Mouse (Mus musculus) left cerebral cortex, adult 18-20 months (tissue): ENCODE data around the gene Krtap4-6. TPM values are rescaled to one million over a fixed set of nuclear protein-coding genes. Genes with fewer than 3 reads are reported as not detected.

Source experiments
- total RNA-seq, 2 experiments: library from RNA; stranded (reverse); gene quantifications; 2 replicates each; pipeline ENCODE4 v1.2.3; 2021

Gene Krtap4-6
- total RNA-seq, 2 experiments from 2014 or later: not detected

Other genes with a start within 250 kb of the Krtap4-6 start
- 10 to 100 TPM; 10.8 to 12.0 TPM for gene Krt12, start 243.7 kb downstream of the Krtap4-6 start, total RNA-seq
- gene Krt20, start 227.8 kb downstream of the Krtap4-6 start, total RNA-seq: not detected
- gene Krt23, start 172.8 kb downstream of the Krtap4-6 start, total RNA-seq: not detected
- not detected for gene Krt39, start 144.6 kb downstream of the Krtap4-6 start, total RNA-seq
- not detected for gene Krt40, start 122.8 kb downstream of the Krtap4-6 start, total RNA-seq
- not detected for gene Krtap3-3, start 115.1 kb downstream of the Krtap4-6 start, total RNA-seq
- gene Krtap3-2, start 109.1 kb downstream of the Krtap4-6 start, total RNA-seq: not detected
- gene Gm11939, start 106.5 kb downstream of the Krtap4-6 start, total RNA-seq: not detected
- not detected for gene Krtap3-1, start 99.3 kb downstream of the Krtap4-6 start, total RNA-seq
- gene Krtap1-5, start 84.9 kb downstream of the Krtap4-6 start, total RNA-seq: not detected
- not detected for gene Krtap1-4, start 82.3 kb downstream of the Krtap4-6 start, total RNA-seq
- not detected for gene Krtap1-3, start 74.6 kb downstream of the Krtap4-6 start, total RNA-seq
- not detected for gene Krtap9-3, start 67.9 kb downstream of the Krtap4-6 start, total RNA-seq
- not detected for gene Gm11938, start 62.7 kb downstream of the Krtap4-6 start, total RNA-seq
- gene Gm11937, start 55.8 kb downstream of the Krtap4-6 start, total RNA-seq: not detected
- gene Krtap2-4, start 51.1 kb downstream of the Krtap4-6 start, total RNA-seq: not detected
- gene Gm11562, start 45.5 kb downstream of the Krtap4-6 start, total RNA-seq: not detected
- gene Krtap4-1, start 37.7 kb downstream of the Krtap4-6 start, total RNA-seq: not detected
- not detected for gene Krtap4-2, start 30.9 kb downstream of the Krtap4-6 start, total RNA-seq
- gene Krtap4-7, start 21.9 kb downstream of the Krtap4-6 start, total RNA-seq: not detected
- gene Gm11555, start 15.7 kb downstream of the Krtap4-6 start, total RNA-seq: not detected
- not detected for gene Gm11563, start 7.0 kb downstream of the Krtap4-6 start, total RNA-seq
- not detected for gene Gm14190, start 24.8 kb upstream of the Krtap4-6 start, total RNA-seq
- not detected for gene Gm14180, start 68.3 kb upstream of the Krtap4-6 start, total RNA-seq
- not detected for gene Gm11595, start 107.0 kb upstream of the Krtap4-6 start, total RNA-seq
- gene Krtap4-8, start 114.7 kb upstream of the Krtap4-6 start, total RNA-seq: not detected
- not detected for gene Krtap4-9, start 119.2 kb upstream of the Krtap4-6 start, total RNA-seq
- not detected for gene Gm11596, start 127.5 kb upstream of the Krtap4-6 start, total RNA-seq
- not detected for gene Gm11569, start 133.0 kb upstream of the Krtap4-6 start, total RNA-seq
- not detected for gene Gm11554, start 138.5 kb upstream of the Krtap4-6 start, total RNA-seq
- gene Krtap4-13, start 143.9 kb upstream of the Krtap4-6 start, total RNA-seq: not detected
- not detected for gene Gm11564, start 149.7 kb upstream of the Krtap4-6 start, total RNA-seq
- not detected for gene 2300003K06Rik, start 172.1 kb upstream of the Krtap4-6 start, total RNA-seq
- not detected for gene Krtap4-16, start 185.6 kb upstream of the Krtap4-6 start, total RNA-seq
- not detected for gene Gm11568, start 192.0 kb upstream of the Krtap4-6 start, total RNA-seq
- not detected for gene Gm11559, start 198.5 kb upstream of the Krtap4-6 start, total RNA-seq
- gene Krtap9-1, start 207.4 kb upstream of the Krtap4-6 start, total RNA-seq: not detected
- not detected for gene Gm11567, start 213.2 kb upstream of the Krtap4-6 start, total RNA-seq
- gene Krtap31-1, start 242.0 kb upstream of the Krtap4-6 start, total RNA-seq: not detected
- gene Gm11565, start 248.8 kb upstream of the Krtap4-6 start, total RNA-seq: not detected